Mouse (Mus musculus) midbrain, embryonic 10.5 days (tissue): ENCODE measurements around the gene Prps1l3. TPM values are rescaled to one million over a fixed set of nuclear protein-coding genes. Genes with fewer than 3 reads are reported as not detected.
A peak's percentile ranks its signal among the peaks of the same experiment; 100 is the strongest.
"Not testable (repeated sequence)": the region's sequence is repeated elsewhere in the genome, so short reads cannot be mapped to it uniquely, and the experiment has no call there.

Experiments
- DNase-seq: peaks from one replicate; pipeline ENCODE4 v3.0.0-alpha.2; 2017; ENCODE audit warnings: low spot score
- H3K27ac ChIP-seq: fragments of 300-500 bp; sonication (generic); replicated peaks from 2 replicates; pipeline ENCODE4 v1.5.1; 2016; ENCODE audit warnings: mild to moderate bottlenecking
- H3K27me3 ChIP-seq: fragments of 300-500 bp; sonication (generic); 2 replicates; pipeline ENCODE4 v1.6.1; 2016; ENCODE audit warnings: low read depth, mild to moderate bottlenecking; ENCODE audit not compliant: poor library complexity, severe bottlenecking
- H3K36me3 ChIP-seq: fragments of 300-500 bp; sonication (generic); 2 replicates; pipeline ENCODE4 v1.6.1; 2016; ENCODE audit warnings: mild to moderate bottlenecking, moderate library complexity
- H3K4me1 ChIP-seq: fragments of 300-500 bp; sonication (generic); 2 replicates; pipeline ENCODE4 v1.6.1; 2016
- H3K4me3 ChIP-seq: fragments of 300-500 bp; sonication (generic); 2 replicates; pipeline ENCODE4 v1.5.1; 2016; ENCODE audit warnings: mild to moderate bottlenecking, moderate library complexity
- H3K9me3 ChIP-seq: fragments of 300-500 bp; sonication (generic); replicated peaks from 2 replicates; pipeline ENCODE4 v1.6.1; 2016; ENCODE audit warnings: mild to moderate bottlenecking
- WGBS: fragments of 180-500 bp; shearing (Covaris S2); methylation state at CpG from one replicate; pipeline ENCODE4 v1.1.7; 2016; 5-methylcytosine and 5-hydroxymethylcytosine counted together
- polyA plus RNA-seq: library from polyadenylated mRNA; unstranded; fragments of >200 nt; fragmentation: Nextera tagmentation; extraction: Ambion mirVana; gene quantifications from 2 replicates; pipeline ENCODE4 v1.2.1, GENCODE M21; 2016

Gene Prps1l3
- polyA plus RNA-seq, 1 experiment from 2014 or later = 83.9 TPM

DNA sequence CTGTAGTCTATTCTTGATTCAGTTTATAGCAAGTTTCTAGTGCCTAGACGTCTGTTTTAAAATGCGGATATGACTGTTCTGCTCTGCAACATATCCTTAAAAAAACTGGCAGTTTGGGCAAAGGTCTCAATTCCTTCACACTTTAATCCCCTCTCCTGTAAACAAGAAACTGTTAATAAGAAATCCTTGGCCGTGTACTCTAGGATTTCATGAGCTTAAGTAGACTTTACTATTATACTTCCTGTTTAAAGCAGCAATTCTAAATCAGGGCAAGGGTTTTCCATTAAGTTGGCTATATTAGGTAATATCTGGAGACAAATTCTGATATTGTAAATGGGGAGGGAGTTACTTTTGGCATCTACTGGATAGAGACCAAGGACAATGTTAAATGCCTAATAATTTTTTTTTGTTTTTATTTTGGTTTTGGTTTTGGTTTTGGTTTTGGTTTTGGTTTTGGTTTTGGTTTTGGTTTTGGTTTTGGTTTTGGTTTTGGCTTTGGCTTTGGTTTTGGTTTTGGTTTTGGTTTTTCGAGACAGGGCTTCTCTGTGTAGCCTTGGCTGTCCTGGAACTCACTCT, 25.8 kb upstream of the Prps1l3 start:
- Histone ChIP-seq H3K36me3 (no peaks in the 10 kb centered on the region), H3K4me3 (no peak overlapping the region), H3K27ac (no peak overlapping the region), H3K4me1 (no peaks in the 10 kb centered on the region), H3K9me3 (no peaks in the 10 kb centered on the region), H3K27me3 (no peaks in the 10 kb centered on the region)
- WGBS = 84% methylated on average over 4 of the region's 4 CpGs
- no peak for DNase-seq

DNA sequence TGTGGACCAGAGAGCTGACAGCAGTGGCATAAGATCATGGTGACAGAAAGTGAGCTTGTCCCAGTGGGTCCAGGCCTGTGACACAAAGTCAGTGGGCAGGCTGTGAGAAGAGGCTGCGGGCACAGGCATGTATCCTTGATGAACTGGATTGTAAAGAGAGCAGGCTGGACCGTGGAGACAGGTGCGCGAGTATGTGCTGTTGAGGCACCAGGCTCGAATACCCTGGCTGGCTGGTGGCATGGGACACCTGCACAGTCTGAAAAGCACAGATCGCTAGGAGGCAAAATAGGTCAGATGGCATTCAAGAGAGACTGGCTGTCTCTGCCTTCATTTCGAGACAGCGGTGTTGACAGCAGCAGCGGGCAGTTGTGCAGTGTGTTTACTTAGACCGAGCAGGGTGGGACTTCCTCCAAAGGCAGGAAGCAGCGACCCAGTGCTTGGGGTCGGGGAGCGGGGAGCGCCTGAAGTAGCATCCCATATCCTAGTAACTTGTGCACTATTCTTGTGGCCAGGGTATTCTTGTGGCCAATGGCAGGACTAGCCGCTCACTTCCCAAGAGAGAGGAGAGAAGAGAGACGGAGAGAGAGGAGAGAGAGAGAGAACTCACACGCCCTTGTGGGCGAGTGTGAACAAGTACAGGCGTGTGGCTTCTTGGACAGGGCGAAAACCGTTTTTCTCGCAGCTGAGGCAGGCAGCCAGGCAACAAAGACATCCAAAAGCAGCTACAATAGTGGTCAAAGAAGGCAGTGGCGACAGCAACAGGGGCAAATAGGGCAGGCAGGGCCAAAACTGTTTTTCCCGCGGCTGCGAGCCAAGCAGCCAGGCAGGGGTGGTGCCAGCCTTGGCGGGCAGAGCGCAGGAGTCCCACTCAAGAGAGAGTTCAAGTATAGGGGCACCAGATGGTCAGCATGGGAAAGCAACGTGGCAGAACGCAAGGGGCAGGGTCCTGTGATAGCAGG, 18.6 kb upstream of the Prps1l3 start:
- H3K27me3 ChIP-seq = no peaks in the 10 kb centered on the region
- no peaks in the 10 kb centered on the region for H3K9me3 ChIP-seq
- 8% methylated on average over 30 of the region's 30 CpGs for WGBS
- peak overlapping the region; percentile 88 for H3K27ac ChIP-seq
- peaks cover 10% of the 10 kb centered on the region for H3K4me1 ChIP-seq
- peak overlapping the region; percentile 65 for H3K4me3 ChIP-seq
- no peaks in the 10 kb centered on the region for H3K36me3 ChIP-seq
- DNase-seq = peak; percentile 58

DNA sequence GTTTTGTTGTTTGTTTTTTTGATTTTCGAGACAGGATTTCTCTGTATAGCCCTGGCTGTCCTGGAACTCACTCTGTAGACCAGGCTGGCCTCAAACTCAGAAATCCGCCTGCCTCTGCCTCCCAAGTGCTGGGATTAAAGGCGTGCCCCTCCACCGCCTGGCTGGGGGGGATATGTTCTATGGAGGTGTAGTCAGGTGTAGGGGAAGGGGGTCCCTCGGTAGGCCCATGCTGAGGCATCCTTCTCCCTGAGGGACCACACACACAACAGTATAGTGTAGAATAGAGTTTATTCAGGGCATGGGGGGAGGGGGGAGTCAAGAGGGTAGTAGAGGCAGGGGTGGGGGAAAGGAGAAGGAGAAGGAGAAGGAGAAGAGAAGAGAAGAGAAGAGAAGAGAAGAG, 17.7 kb upstream of the Prps1l3 start:
- not testable (repeated sequence) for H3K27me3 ChIP-seq, H3K27ac ChIP-seq, DNase-seq, H3K9me3 ChIP-seq, H3K4me3 ChIP-seq, H3K36me3 ChIP-seq
- H3K4me1 ChIP-seq = peaks cover 10% of the 10 kb centered on the region
- 79% methylated on average over 5 of the region's 5 CpGs for WGBS

DNA sequence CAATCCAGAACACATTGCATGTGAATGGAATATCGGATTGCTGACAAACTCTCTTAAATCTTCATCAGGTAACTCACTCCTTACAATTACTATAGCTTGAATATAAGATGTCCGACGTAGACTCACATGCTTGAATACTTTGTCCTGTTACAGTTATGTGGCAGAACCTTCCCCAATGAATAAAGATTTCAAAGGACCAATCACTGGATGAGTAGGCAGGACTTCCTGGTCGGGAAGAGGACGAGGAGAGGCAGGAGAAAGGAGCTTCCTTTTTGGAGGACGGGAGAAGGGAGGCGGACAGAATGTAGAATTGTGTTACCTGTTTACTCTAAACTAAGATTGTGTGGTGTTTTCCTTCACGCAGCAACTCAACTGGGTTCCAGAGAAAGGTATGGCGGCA, 3.8 kb upstream of the Prps1l3 start:
- Histone ChIP-seq H3K4me1 (peaks cover 10% of the 10 kb centered on the region), H3K9me3 (no peaks in the 10 kb centered on the region), H3K27ac (no peak overlapping the region), H3K36me3 (no peaks in the 10 kb centered on the region; the same call in 1 of the 2 replicates), H3K27me3 (no peaks in the 10 kb centered on the region), H3K4me3 (no peak overlapping the region)
- 87% methylated on average over 9 of the region's 9 CpGs for WGBS
- DNase-seq = no peak

DNA sequence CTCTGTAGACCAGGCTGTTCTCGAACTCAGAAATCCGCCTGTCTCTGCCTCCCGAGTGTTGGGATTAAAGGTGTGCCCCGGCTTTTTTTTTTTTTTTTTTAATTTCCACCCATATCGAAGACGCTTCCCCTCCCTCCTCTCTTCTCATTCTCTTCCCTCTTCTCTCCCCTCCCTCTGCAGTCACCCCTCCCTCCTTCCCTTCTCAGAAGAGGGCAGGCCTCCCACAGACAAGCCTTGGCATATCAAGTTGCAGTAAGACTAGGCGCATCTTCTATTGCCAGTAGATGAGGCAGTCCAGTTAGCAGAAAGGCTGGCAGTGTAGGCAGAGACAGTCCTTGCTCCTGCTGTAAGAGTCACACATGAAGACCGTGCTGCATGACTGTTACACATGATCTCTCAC, 2.4 kb upstream of the Prps1l3 start:
- no peaks in the 10 kb centered on the region for H3K9me3 ChIP-seq
- no peak overlapping the region for H3K27ac ChIP-seq
- H3K36me3 ChIP-seq = peaks cover 11% of the 10 kb centered on the region; the same call in 1 of the 2 replicates
- H3K4me1 ChIP-seq = peaks cover 14% of the 10 kb centered on the region
- DNase-seq = no peak
- WGBS = 91% methylated on average over 5 of the region's 8 CpGs
- H3K4me3 ChIP-seq = no peak overlapping the region
- H3K27me3 ChIP-seq = no peaks in the 10 kb centered on the region

DNA sequence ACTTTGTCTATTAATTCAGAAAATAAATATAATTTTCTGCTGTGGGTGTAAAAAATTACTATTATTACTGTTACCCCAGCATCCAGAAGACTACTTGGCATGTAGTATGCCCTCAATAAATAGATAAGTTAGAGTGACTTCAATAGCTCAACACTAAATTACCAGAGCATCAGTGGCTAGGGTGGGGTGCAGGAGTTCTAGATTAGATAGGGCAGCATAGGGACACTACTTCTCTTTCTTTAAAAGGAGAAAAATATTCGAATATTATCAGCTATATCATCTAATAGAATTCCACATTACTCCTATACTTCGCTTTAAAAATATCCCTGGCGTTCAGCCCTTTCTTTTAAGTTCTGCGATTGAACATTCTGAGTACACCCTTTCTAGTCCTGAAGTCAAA, 509 bp upstream of the Prps1l3 start:
- H3K27ac ChIP-seq = peak overlapping the region; percentile 98

DNA sequence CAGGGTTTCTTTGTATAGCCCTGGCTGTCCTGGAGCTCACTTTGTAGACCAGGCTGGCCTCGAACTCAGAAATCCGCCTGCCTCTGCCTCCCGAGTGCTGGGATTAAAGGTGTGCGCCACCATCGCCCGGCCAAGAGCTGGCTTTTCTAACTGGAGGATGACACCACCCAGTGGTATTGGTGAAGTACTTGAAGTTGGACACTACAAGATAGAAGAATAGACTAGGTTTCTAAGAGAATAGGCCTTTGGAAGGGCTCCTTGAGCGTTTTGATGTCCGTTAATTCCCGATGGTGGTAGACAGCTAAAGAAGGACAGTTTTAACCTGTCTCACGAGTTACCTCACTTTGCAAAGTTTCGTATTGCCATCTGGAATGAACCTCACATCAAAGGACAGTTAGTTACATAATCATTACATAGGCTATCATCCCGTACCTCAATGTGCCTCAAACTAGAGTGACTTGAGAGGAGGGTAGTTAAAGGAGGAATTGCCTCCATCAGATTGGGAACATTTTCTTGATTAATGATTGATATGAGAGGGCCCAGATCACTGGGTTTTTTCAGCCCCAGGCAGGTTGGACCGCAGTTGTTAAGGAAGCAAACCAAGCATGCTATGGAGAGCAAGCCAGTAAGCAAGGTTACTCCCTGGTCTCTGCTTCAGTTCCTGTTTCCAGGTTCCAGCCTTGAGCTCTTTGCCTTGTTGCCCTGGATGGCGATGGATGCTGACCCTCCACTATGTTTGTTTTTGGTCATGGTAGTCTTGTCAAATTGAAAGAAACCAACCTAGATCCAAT, 1.1 kb downstream of the Prps1l3 start:
- Histone ChIP-seq H3K4me1 (peaks cover 17% of the 10 kb centered on the region), H3K36me3 (peaks cover 25% of the 10 kb centered on the region), H3K9me3 (no peaks in the 10 kb centered on the region), H3K4me3 (peak overlapping the region; percentile 83), H3K27ac (peak overlapping the region; percentile 98), H3K27me3 (no peaks in the 10 kb centered on the region)
- DNase-seq = peak; percentile 21
- WGBS = 74% methylated on average over 14 of the region's 14 CpGs

More for the DNA sequence above, 509 bp upstream of the Prps1l3 start:
- H3K4me1 ChIP-seq = peaks cover 15% of the 10 kb centered on the region
- no peaks in the 10 kb centered on the region for H3K9me3 ChIP-seq
- DNase-seq = no peak
- peaks cover 14% of the 10 kb centered on the region for H3K36me3 ChIP-seq
- no peaks in the 10 kb centered on the region for H3K27me3 ChIP-seq
- H3K4me3 ChIP-seq = peak overlapping the region; percentile 83
- WGBS = 40% methylated on average over 4 of the region's 4 CpGs

DNA sequence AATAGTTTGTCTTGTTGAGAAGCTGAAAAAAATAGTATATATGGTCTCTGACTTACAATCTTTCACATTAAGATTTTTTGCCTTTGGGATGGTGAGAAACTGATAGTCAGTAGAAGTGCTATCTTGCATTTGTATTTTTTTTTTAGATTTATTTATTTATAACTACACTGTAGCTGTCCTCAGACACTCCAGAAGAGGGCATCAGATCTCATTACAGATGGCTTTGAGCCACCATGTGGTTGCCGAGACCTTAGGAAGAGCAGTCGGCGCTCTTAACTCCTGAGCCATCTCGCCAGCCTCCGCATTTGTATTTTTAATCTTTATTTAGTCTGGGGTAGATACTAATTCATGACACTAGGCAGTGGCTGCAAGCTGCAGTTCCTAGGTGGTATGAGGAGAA, 3.2 kb downstream of the Prps1l3 start:
- WGBS = 86% methylated on average over 5 of the region's 5 CpGs
- H3K27ac ChIP-seq = no peak overlapping the region

DNA sequence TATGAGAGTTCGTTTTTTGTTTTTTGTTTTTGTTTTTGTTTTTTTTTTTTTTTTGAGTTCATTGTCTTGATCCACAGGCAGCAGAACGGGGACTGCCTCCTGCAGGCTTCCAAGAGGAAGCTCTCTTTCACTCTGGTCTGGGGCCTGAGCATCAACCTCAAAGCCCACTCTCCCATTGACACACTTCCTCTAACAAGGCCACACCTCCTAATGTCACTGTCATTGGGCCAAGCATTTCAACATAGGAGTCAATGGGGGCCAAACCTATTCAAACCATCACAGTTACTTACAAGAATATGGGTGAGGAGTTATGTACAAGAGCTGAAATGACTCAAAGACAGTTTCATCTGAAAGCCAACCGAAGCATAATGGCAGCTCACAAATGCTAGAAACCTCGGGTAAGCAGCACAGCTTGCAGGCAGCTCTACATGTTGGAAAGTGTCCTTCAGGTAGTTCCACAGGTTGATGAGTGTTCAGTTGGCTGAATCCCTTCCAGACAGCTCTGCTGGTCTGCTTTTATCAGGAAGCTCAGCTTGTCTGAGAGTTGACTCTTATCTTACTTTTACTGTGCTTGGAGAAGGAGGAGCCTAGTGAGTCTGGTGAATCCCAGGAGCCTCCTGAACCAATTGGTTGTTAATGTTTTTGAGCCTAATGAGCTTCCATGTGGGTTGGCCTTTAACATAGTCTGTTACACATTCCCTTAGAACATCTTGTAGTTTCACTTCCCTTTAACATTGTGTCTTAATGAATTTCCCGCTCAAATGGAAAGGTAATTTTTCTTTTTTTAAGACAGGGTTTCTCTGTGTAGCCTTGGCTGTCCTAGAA, 13.7 kb downstream of the Prps1l3 start:
- Histone ChIP-seq H3K27me3 (no peaks in the 10 kb centered on the region), H3K27ac (no peak overlapping the region), H3K36me3 (peaks cover 61% of the 10 kb centered on the region), H3K4me1 (no peaks in the 10 kb centered on the region), H3K9me3 (no peaks in the 10 kb centered on the region), H3K4me3 (no peak overlapping the region)
- no peak for DNase-seq
- 89% methylated on average over 5 of the region's 5 CpGs for WGBS

More for the DNA sequence above, 3.2 kb downstream of the Prps1l3 start:
- H3K4me3 ChIP-seq = no peak overlapping the region
- DNase-seq = no peak
- H3K36me3 ChIP-seq = peaks cover 44% of the 10 kb centered on the region
- H3K4me1 ChIP-seq = peaks cover 17% of the 10 kb centered on the region
- no peaks in the 10 kb centered on the region for H3K27me3 ChIP-seq
- H3K9me3 ChIP-seq = no peaks in the 10 kb centered on the region

DNA sequence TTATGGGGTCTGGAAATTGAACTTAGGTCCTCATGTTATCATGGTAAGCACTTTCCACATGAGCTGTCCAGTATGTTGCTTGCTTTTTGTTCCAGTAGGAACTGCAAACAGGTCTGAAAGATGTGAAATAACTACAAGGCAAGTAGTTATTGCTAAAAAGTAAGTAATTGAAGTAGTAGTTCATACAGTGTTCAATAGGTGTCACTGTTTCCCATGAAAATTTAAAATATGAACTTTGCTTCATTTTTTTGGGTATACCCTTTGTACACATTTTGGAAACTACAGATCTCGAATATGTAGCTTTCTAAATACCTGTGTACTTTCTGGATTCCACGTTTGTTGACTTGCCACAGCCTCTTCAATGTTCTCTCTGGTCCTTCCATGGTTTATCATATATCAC, 28.4 kb downstream of the Prps1l3 start:
- H3K27me3 ChIP-seq = no peaks in the 10 kb centered on the region
- no peaks in the 10 kb centered on the region for H3K9me3 ChIP-seq
- no peaks in the 10 kb centered on the region for H3K36me3 ChIP-seq
- H3K4me1 ChIP-seq = no peaks in the 10 kb centered on the region
- no peak overlapping the region for H3K4me3 ChIP-seq
- DNase-seq = no peak
- H3K27ac ChIP-seq = no peak overlapping the region
- WGBS = 71% methylated on average over 2 of the region's 2 CpGs

DNA sequence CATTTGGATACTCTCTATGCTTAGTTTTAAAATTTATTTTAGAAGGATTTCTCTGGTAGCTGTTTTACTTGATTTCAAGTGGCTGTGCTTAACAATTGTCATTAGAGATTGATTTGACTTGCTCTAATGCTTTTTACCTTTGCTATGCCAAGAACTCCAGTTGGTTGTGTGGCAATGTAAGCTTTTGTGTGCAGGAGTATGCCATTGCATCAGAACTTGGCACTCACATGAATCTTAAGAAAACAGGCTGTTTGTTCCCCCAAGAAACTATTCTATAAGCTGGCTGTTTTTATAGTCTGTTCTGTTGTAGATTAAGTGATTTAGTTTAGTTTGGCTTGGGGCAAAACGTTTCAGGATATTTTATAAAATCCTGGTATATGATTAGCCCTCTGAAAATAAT, 45.2 kb downstream of the Prps1l3 start:
- Histone ChIP-seq H3K36me3 (no peaks in the 10 kb centered on the region), H3K4me3 (no peak overlapping the region), H3K9me3 (no peaks in the 10 kb centered on the region), H3K27me3 (no peaks in the 10 kb centered on the region), H3K4me1 (no peaks in the 10 kb centered on the region), H3K27ac (no peak overlapping the region)
- WGBS = 70% methylated on average over 1 of the region's 1 CpGs
- DNase-seq = no peak
